Mouse (Mus musculus): ENCODE measurements around the gene Shd. TPM values are rescaled to one million over a fixed set of nuclear protein-coding genes. Genes with fewer than 3 reads are reported as not detected.

Gene Shd
- polyA plus RNA-seq, 1 experiment: 57.6 TPM

GRCm38 (mm10) chr17:56023386-56023785, 53.1 kb downstream of the Shd start:
- DNase-seq (ENCODE audit: extremely low spot score in 1 of 2, low spot score in 1 of 2): no peak

- DNase-seq (ENCODE audit: extremely low spot score in 1 of 2, low spot score in 1 of 2): no peak
These were observed 54.2 kb downstream of the Shd start for GRCm38 (mm10) chr17:56024476-56024875.

- no peak for DNase-seq (ENCODE audit: extremely low spot score in 1 of 2, low spot score in 1 of 2)
These were observed 54.7 kb downstream of the Shd start for GRCm38 (mm10) chr17:56024931-56025330.

Other genes starting within 250 kb of the Shd start
- 0.10 and 0.15 TPM in 2 replicates for gene Adgre4, start 220.5 kb upstream of the Shd start, polyA plus RNA-seq (2012; rRNA removed)
- 2.9 and 3.5 TPM in 2 replicates for gene Zfp119a, start 91.5 kb upstream of the Shd start, polyA plus RNA-seq (2012; rRNA removed)
- 5.7 and 7.0 TPM in 2 replicates for gene Zfp959, start 78.4 kb upstream of the Shd start, polyA plus RNA-seq (2012; rRNA removed)
- gene Zfp119b, start 21.0 kb upstream of the Shd start, polyA plus RNA-seq (2012; rRNA removed): 2.0 and 2.4 TPM in 2 replicates
- gene Ebi3, start 17.8 kb upstream of the Shd start, polyA plus RNA-seq (2012; rRNA removed): 1.9 and 2.0 TPM in 2 replicates
- gene Yju2, start 11.4 kb upstream of the Shd start, polyA plus RNA-seq (2012; rRNA removed): 10.6 and 12.3 TPM in 2 replicates
- gene Fsd1, start 16.0 kb downstream of the Shd start, polyA plus RNA-seq (2012; rRNA removed): 57.8 and 68.7 TPM in 2 replicates
- gene Stap2, start 35.1 kb downstream of the Shd start, polyA plus RNA-seq (2012; rRNA removed): 4.7 and 5.3 TPM in 2 replicates
- gene Mpnd, start 35.2 kb downstream of the Shd start, polyA plus RNA-seq (2012; rRNA removed): 126 and 132 TPM in 2 replicates
- gene Sh3gl1, start 66.2 kb downstream of the Shd start, polyA plus RNA-seq (2012; rRNA removed): 46.0 and 50.7 TPM in 2 replicates
- gene Chaf1a, start 70.0 kb downstream of the Shd start, polyA plus RNA-seq (2012; rRNA removed): 2.7 and 2.8 TPM in 2 replicates
- 106 and 113 TPM in 2 replicates for gene Ubxn6, start 104.6 kb downstream of the Shd start, polyA plus RNA-seq (2012; rRNA removed)
- 129 and 145 TPM in 2 replicates for gene Hdgfl2, start 109.2 kb downstream of the Shd start, polyA plus RNA-seq (2012; rRNA removed)
- gene Plin4, start 139.3 kb downstream of the Shd start, polyA plus RNA-seq (2012; rRNA removed): 0.36 and 0.56 TPM in 2 replicates
- 0.19 and 0.38 TPM in 2 replicates for gene Plin5, start 147.1 kb downstream of the Shd start, polyA plus RNA-seq (2012; rRNA removed)
- 1.9 and 3.4 TPM in 2 replicates for gene Lrg1, start 151.5 kb downstream of the Shd start, polyA plus RNA-seq (2012; rRNA removed)
- 89.0 and 95.5 TPM in 2 replicates for gene Sema6b, start 169.9 kb downstream of the Shd start, polyA plus RNA-seq (2012; rRNA removed)
- gene Tnfaip8l1, start 192.0 kb downstream of the Shd start, polyA plus RNA-seq (2012; rRNA removed): 6.6 TPM in 2 replicates
- gene Mydgf, start 213.5 kb downstream of the Shd start, polyA plus RNA-seq (2012; rRNA removed): 43.1 and 43.8 TPM in 2 replicates
- 49.7 and 52.4 TPM in 2 replicates for gene Dpp9, start 248.4 kb downstream of the Shd start, polyA plus RNA-seq (2012; rRNA removed)